Mouse (Mus musculus): ENCODE data around the gene March7. TPM values are rescaled to one million over a fixed set of nuclear protein-coding genes. Genes with fewer than 3 reads are reported as not detected.

March7 gene
- polyA plus RNA-seq, 1 experiment from 2014 or later, result 69.3 TPM

- H3K4me2 ChIP-seq (replicated peaks), result no peak overlapping the region
- no peak overlapping the region for H3K9ac ChIP-seq
- WGBS, result 69% methylated on average over 2 of the region's 2 CpGs
- no peaks in the 10 kb centered on the region for H3K9me3 ChIP-seq
- no peaks in the 10 kb centered on the region for H3K27me3 ChIP-seq (replicated peaks)
- H3K4me1 ChIP-seq (replicated peaks), result no peaks in the 10 kb centered on the region
- ATAC-seq, result no peak
- no peak overlapping the region for H3K4me3 ChIP-seq (replicated peaks)
- H3K36me3 ChIP-seq, result no peaks in the 10 kb centered on the region
- H3K27ac ChIP-seq, result no peak overlapping the region
These were observed 89.6 kb downstream of the March7 start for GRCm38 (mm10) chr2:60299323-60299722.

Other genes with a start within 250 kb of the March7 start
- 43.4 and 46.3 TPM in 2 replicates for gene Baz2b, start within 50 bp of the March7 start, polyA plus RNA-seq (2015; fragmentation: Nextera tagmentation; extraction: Ambion mirVana)
- gene Cd302, start 74.6 kb downstream of the March7 start, polyA plus RNA-seq (2015; fragmentation: Nextera tagmentation; extraction: Ambion mirVana), result 36.3 and 38.5 TPM in 2 replicates
- 1.1 TPM in 2 replicates for gene Ly75, start 173.4 kb downstream of the March7 start, polyA plus RNA-seq (2015; fragmentation: Nextera tagmentation; extraction: Ambion mirVana)